Mouse (Mus musculus): Measurements from ENCODE around the gene Ipo4. TPM values are rescaled to one million over a fixed set of nuclear protein-coding genes. Genes with fewer than 3 reads are reported as not detected.

Ipo4 gene
- total RNA-seq (2012; rRNA removed) (46.2 and 54.1 TPM in 2 replicates), polyA plus RNA-seq (2012; ENCODE audit: insufficient read depth in 1 of 2, insufficient read length in 2 of 2, low read depth in 1 of 2, low replicate concordance in 2 of 2, missing spikeins in 1 of 2) (100 to 1,000 TPM in 1 of 2 experiments, not detected in 1; 132 TPM)

DNA sequence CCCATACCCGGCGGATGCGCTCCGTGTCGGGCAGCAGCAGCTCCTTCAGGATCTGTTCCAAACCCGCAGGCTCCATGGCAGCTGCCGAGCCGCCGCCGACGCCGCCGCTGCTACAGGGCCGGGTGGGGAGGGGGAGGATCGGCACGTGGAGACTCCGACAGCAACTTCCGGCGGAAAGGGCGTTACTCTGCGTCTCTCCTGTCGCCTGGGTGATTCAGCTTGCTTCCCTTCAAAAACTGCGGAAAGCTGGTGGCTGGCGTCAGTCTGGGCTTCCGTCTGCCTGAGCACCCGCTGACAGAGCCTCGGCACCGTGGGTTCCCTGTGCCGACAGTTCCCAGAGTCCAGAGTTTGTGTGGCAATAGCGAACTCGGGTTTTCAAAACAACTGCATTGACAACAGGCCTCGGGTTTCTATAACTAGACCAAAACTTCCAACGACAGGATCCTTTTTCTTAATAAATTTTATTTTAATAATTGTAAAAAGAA lies at the start of gene Ipo4:
Gene Ipo4 (minus strand): TSS at position 435 of the 485 bp plus-strand sequence.
- Histone ChIP-seq H3K4me3 (ENCODE audit: control insufficient read depth in 1 of 2, insufficient read depth in 1 of 2, low read depth in 2 of 2, low read length in 2 of 2) (peak within 1 kb of the TSS; percentile 64 to 83), H3K79me2 (ENCODE audit: control insufficient read depth, insufficient read depth, low read length, poor library complexity) (peaks cover 12% of the 10 kb centered on the region), H3K27ac (ENCODE audit: control insufficient read depth, low read depth, low read length) (peak within 1 kb of the TSS; percentile 58), H3K9me3 (replicated peaks; ENCODE audit: insufficient read depth, low read length) (no peaks in the 10 kb centered on the region), H3K27me3 (ENCODE audit: control insufficient read depth in 1 of 2, insufficient read depth in 2 of 2, low read length in 2 of 2) (no peaks in the 10 kb centered on the region), H3K36me3 (ENCODE audit: control insufficient read depth in 1 of 2, insufficient read depth in 2 of 2, low read length in 2 of 2) (peaks cover 2% of the 10 kb centered on the region in 2 experiments; a peak in 3 of 4 replicates), H3K4me1 (ENCODE audit: control insufficient read depth in 1 of 2, insufficient read depth in 2 of 2, low read length in 2 of 2) (no peaks in the 10 kb centered on the region), H3K9ac (ENCODE audit: control insufficient read depth, low read depth, low read length, poor library complexity, severe bottlenecking) (peak within 1 kb of the TSS; percentile 86)
- DNase-seq (ENCODE audit: low read depth, low spot score) = peak; percentile 94
- TF ChIP-seq POLR2AphosphoS2 (IDR thresholded peaks at IDR 0.05; ENCODE audit: low read length) (peak; percentile 60; the same call in 1 of the 2 replicates), ETS1 (IDR thresholded peaks at IDR 0.05; ENCODE audit: low read depth, low read length) (peak; percentile 53; the same call in 1 of the 2 replicates), MYC (IDR thresholded peaks at IDR 0.05; ENCODE audit: low read depth, low read length) (peak; percentile 96), ELF1 (IDR thresholded peaks at IDR 0.05; ENCODE audit: low read depth, low read length) (peak; percentile 65), GATA1 (IDR thresholded peaks at IDR 0.05; ENCODE audit: low read depth, low read length) (no peak), TBP (IDR thresholded peaks at IDR 0.05; ENCODE audit: low read depth, low read length) (peak; percentile 74), MAX (IDR thresholded peaks at IDR 0.05; ENCODE audit: low read length) (peak; percentile 97), EP300 (IDR thresholded peaks at IDR 0.05; ENCODE audit: low read depth in 1 of 2, low read length in 2 of 2) (no peak), HCFC1 (IDR thresholded peaks at IDR 0.05; ENCODE audit: low read depth, low read length) (peak; percentile 83), POLR2A (IDR thresholded peaks at IDR 0.05; ENCODE audit: control insufficient read depth in 1 of 2, insufficient read depth in 1 of 2, low read depth in 1 of 2, low read length in 2 of 2, poor library complexity in 1 of 2) (peak; percentile 69 to 74), MXI1 (IDR thresholded peaks at IDR 0.05; ENCODE audit: low read depth, low read length) (peak; percentile 99), USF1 (IDR thresholded peaks at IDR 0.05; ENCODE audit: low read depth, low read length) (peak; percentile 83), SIN3A (IDR thresholded peaks at IDR 0.05; ENCODE audit: low read length) (peak; percentile 99), RAD21 (IDR thresholded peaks at IDR 0.05; ENCODE audit: low read depth, low read length) (no peak), BHLHE40 (IDR thresholded peaks at IDR 0.05; ENCODE audit: borderline replicate concordance, low read depth, low read length) (peak; percentile 94), MAZ (IDR thresholded peaks at IDR 0.05; ENCODE audit: low read depth, low read length) (peak; percentile 61; the same call in 1 of the 2 replicates)

DNA sequence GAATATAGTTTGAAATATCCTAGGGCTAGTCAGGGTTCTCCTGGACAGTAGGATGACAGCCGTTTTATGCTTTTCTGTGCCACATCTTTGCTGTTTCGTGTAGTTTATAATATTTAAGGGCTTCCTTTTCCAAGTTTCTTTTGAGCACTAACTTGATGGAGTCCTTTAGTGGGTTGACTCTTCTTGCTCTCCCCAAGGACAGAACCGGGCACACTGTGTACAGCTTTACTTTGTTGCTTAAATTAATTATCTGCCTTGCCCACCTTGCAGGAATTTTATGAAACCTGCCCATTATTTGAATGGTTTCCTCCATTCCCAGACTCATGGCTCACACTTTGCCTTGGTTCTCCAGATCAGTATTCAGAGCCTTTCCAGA lies 46.3 kb upstream of the Ipo4 start:
- Histone ChIP-seq H3K9ac (ENCODE audit: control insufficient read depth, low read depth, low read length, poor library complexity, severe bottlenecking) (peak overlapping the region; percentile 74), H3K27ac (ENCODE audit: control insufficient read depth, low read depth, low read length) (peak overlapping the region; percentile 64), H3K4me1 (ENCODE audit: control insufficient read depth in 1 of 2, insufficient read depth in 2 of 2, low read length in 2 of 2) (peaks cover 0 to 6% of the 10 kb centered on the region in 2 experiments; a peak in 3 of 4 replicates), H3K4me3 (ENCODE audit: control insufficient read depth in 1 of 2, insufficient read depth in 1 of 2, low read depth in 2 of 2, low read length in 2 of 2) (peak overlapping the region; percentile 63 to 83), H3K36me3 (ENCODE audit: control insufficient read depth in 1 of 2, insufficient read depth in 2 of 2, low read length in 2 of 2) (peaks cover 6 to 11% of the 10 kb centered on the region in 2 experiments), H3K79me2 (ENCODE audit: control insufficient read depth, insufficient read depth, low read length, poor library complexity) (peaks cover 13% of the 10 kb centered on the region), H3K27me3 (ENCODE audit: control insufficient read depth in 1 of 2, insufficient read depth in 2 of 2, low read length in 2 of 2) (peaks cover 0 to 1% of the 10 kb centered on the region in 2 experiments; a peak in 1 of 4 replicates), H3K9me3 (replicated peaks; ENCODE audit: insufficient read depth, low read length) (no peaks in the 10 kb centered on the region)
- TF ChIP-seq E2F4 (IDR thresholded peaks at IDR 0.05; ENCODE audit: borderline replicate concordance, low read depth, low read length) (no peak), HCFC1 (IDR thresholded peaks at IDR 0.05; ENCODE audit: low read depth, low read length) (no peak), RCOR1 (IDR thresholded peaks at IDR 0.05; ENCODE audit: low read depth, low read length) (no peak), TBP (IDR thresholded peaks at IDR 0.05; ENCODE audit: low read depth, low read length) (no peak), TAL1 (IDR thresholded peaks at IDR 0.05; ENCODE audit: low read length) (no peak), RAD21 (IDR thresholded peaks at IDR 0.05; ENCODE audit: low read depth, low read length) (no peak), UBTF (IDR thresholded peaks at IDR 0.05; ENCODE audit: borderline replicate concordance, insufficient read depth, low read depth, low read length) (no peak)
- no peak for DNase-seq (ENCODE audit: low read depth, low spot score)
